8 mouse cellular contexts compared by ENCODE assay signal in the genomic region with DNA sequence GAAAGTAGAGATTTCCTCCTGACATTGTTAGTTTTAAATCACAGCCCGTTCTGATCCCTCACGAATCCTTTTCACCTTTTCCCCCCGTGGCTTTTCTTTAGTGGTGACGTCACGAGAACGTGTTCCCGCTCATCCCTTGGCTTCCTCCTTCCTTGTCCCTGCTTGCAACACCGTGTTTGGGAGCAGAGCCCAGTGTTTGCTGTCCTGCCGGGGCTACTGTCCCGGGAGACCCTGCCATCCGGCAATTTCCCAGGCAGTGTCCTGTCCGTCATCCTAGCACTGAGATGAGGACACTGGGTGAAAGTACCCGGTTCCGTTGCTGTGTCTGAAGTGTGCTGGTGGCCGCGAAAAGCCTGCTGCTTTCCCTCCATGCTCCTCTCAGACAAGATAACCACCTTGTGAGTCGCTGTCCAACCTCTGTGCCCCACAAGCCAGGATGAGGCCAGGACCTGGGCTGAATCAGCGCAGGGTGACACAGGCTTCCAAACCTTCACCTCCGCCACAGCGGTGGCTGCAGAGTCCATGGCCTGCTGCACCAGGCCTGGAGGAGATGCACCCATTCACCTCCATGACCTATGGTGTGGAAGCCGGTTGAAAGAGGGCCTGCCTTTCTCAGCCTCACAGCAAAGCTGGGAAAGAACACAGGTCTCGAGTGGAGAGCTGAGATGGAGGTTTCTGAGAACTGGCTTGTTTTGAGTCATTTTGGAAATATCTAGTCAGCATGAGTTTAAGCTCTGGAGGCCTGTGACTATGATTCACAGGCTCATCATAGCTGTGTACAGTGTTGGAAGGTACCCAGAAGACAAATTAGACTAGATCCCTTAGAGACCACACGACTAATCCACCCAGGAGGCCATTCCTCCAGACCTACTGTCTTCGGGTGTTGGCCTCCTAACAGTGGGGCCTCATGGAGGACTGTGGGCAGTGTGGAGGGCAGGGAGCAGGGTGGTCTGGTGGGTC. TPM values are rescaled to one million over a fixed set of nuclear protein-coding genes. Genes with fewer than 3 reads are reported as not detected.
DNase-seq lines count a peak whose midpoint lies in the region; ATAC-seq and TF ChIP-seq lines count a peak whose summit lies in the region.

No protein-coding gene starts in this region.

- H3K36me3 ChIP-seq in neural tube, embryonic 12.5 days = peaks cover 5% of the 10 kb centered on the region; the same call in 1 of the 2 replicates
- no peaks in the 10 kb centered on the region for H3K36me3 ChIP-seq in stomach, embryonic 16.5 days (ENCODE audit: control insufficient read depth, insufficient read depth, low read length)
- H3K36me3 ChIP-seq in midbrain, embryonic 15.5 days (replicated peaks) = no peaks in the 10 kb centered on the region

- TF ChIP-seq POLR2A in embryonic fibroblast, embryonic 13.5 days (IDR thresholded peaks at IDR 0.05; ENCODE audit: low read depth, low read length) = no peak

- H3K27ac ChIP-seq in neural tube, embryonic 12.5 days = no peak overlapping the region
- H3K27ac ChIP-seq in embryonic fibroblast, embryonic 13.5 days (ENCODE audit: insufficient read depth, low read length) = peak overlapping the region; percentile 94
- peak overlapping the region; percentile 50 for H3K27ac ChIP-seq in stomach, embryonic 16.5 days (ENCODE audit: low read length)
- H3K27ac ChIP-seq in midbrain, embryonic 15.5 days = no peak overlapping the region

- no peaks in the 10 kb centered on the region for H3K9me3 ChIP-seq in neural tube, embryonic 12.5 days
- H3K9me3 ChIP-seq in stomach, embryonic 16.5 days (replicated peaks; ENCODE audit: control insufficient read depth, low read length) = no peaks in the 10 kb centered on the region
- H3K9me3 ChIP-seq in midbrain, embryonic 15.5 days = no peaks in the 10 kb centered on the region

- 0 out of 2 replicates have a peak overlapping the region, but pooled peaks have one; percentile 21 for H3K9ac ChIP-seq in neural tube, embryonic 12.5 days
- H3K9ac ChIP-seq in stomach, embryonic 16.5 days (ENCODE audit: low read length) = 0 out of 2 replicates have a peak overlapping the region, but pooled peaks have one; percentile 24
- no peak overlapping the region for H3K9ac ChIP-seq in midbrain, embryonic 15.5 days

- H3K4me2 ChIP-seq in neural tube, embryonic 12.5 days (replicated peaks) = no peak overlapping the region
- no peak overlapping the region for H3K4me2 ChIP-seq in stomach, embryonic 16.5 days (ENCODE audit: low read depth, low read length)
- no peak overlapping the region for H3K4me2 ChIP-seq in midbrain, embryonic 15.5 days

- ATAC-seq in neural tube, embryonic 12.5 days (ENCODE audit: low FRiP score, low read depth) = no peak
- no peak for ATAC-seq in stomach, embryonic 16.5 days (ENCODE audit: insufficient read depth, low FRiP score)
- no peak for ATAC-seq in midbrain, embryonic 15.5 days (replicated peaks)

- DNase-seq in gastrocnemius, adult 18-20 months (ENCODE audit: low spot score) = peak; percentile 58
- no peak for DNase-seq in gastrocnemius, postnatal 4 days (ENCODE audit: low spot score in 2 of 2)
- no peak for DNase-seq in neural tube, embryonic 10.5 days (ENCODE audit: extremely low spot score, low spot score)
- DNase-seq in embryo, embryonic 10 days (ENCODE audit: low spot score) = no peak

- H3K4me1 ChIP-seq in neural tube, embryonic 12.5 days = peaks cover 64% of the 10 kb centered on the region
- H3K4me1 ChIP-seq in embryonic fibroblast, embryonic 13.5 days (ENCODE audit: control insufficient read depth, insufficient read depth, low read length) = peaks cover 24% of the 10 kb centered on the region
- H3K4me1 ChIP-seq in stomach, embryonic 16.5 days (ENCODE audit: control insufficient read depth, insufficient read depth, low read length) = peaks cover 32% of the 10 kb centered on the region
- H3K4me1 ChIP-seq in midbrain, embryonic 15.5 days = peaks cover 48% of the 10 kb centered on the region

- no peak for TF ChIP-seq CTCF in embryonic fibroblast, embryonic 13.5 days (IDR thresholded peaks at IDR 0.05; ENCODE audit: borderline replicate concordance, insufficient read depth, low read length)

- 78% methylated on average over 24 of the region's 24 CpGs for WGBS in neural tube, embryonic 12.5 days
- 65% methylated on average over 24 of the region's 24 CpGs for WGBS in stomach, embryonic 16.5 days
- WGBS in midbrain, embryonic 15.5 days = 61% methylated on average over 24 of the region's 24 CpGs

- no peak overlapping the region for H3K4me3 ChIP-seq in neural tube, embryonic 12.5 days
- no peak overlapping the region for H3K4me3 ChIP-seq in embryonic fibroblast, embryonic 13.5 days (ENCODE audit: insufficient read depth, low read length)
- H3K4me3 ChIP-seq in stomach, embryonic 16.5 days (replicated peaks; ENCODE audit: low read length) = no peak overlapping the region
- no peak overlapping the region for H3K4me3 ChIP-seq in midbrain, embryonic 15.5 days

- no peaks in the 10 kb centered on the region for H3K27me3 ChIP-seq in neural tube, embryonic 12.5 days (replicated peaks)
- no peaks in the 10 kb centered on the region for H3K27me3 ChIP-seq in stomach, embryonic 16.5 days (ENCODE audit: control insufficient read depth, insufficient read depth, low read length)
- no peaks in the 10 kb centered on the region for H3K27me3 ChIP-seq in midbrain, embryonic 15.5 days (replicated peaks)

RNA-seq across cellular contexts. Expression of gene Galnt2, which starts 47.0 kb away (rescaled TPM):
- 10 to 100 TPM; 40.3 to 42.5 TPM for total RNA-seq in gastrocnemius, adult 18-20 months (2021)
- 10 to 100 TPM; 47.4 to 54.6 TPM for total RNA-seq in gastrocnemius, postnatal 4 days (2021)
- 91.1 and 93.8 TPM in 2 replicates for polyA plus RNA-seq in neural tube, embryonic 12.5 days (2016; fragmentation: Nextera tagmentation; extraction: Ambion mirVana)
- 20.3 and 45.2 TPM in 2 replicates for polyA plus RNA-seq in embryonic fibroblast, embryonic 13.5 days (2011; ENCODE audit: insufficient read length, low read depth, missing spikeins)
- 47.4 and 49.3 TPM in 2 replicates for polyA plus RNA-seq in stomach, embryonic 16.5 days (2015; fragmentation: Nextera tagmentation; extraction: Ambion mirVana)
- 67.4 and 78.1 TPM in 2 replicates for polyA plus RNA-seq in midbrain, embryonic 15.5 days (2015; fragmentation: Nextera tagmentation; extraction: Ambion mirVana)

Comparison
In these comparisons a context has a peak if more than half of its experiments do, and no peak if none do; other contexts are left out.
1. H3K27ac ChIP-seq: peak in embryonic fibroblast, embryonic 13.5 days (single experiment) and stomach, embryonic 16.5 days (single experiment); none in neural tube, embryonic 12.5 days (single experiment) and midbrain, embryonic 15.5 days (single experiment).